Mouse (Mus musculus) adrenal gland (tissue): Measurements from ENCODE around the gene Usp30.

Experiments used
- intact Hi-C: fragments of 180-260 bp; cut with DNase I; formaldehyde crosslinking; loops from one replicate; pipeline ENCODE4 v1.15.1; 2025

The Usp30 gene

DNA sequence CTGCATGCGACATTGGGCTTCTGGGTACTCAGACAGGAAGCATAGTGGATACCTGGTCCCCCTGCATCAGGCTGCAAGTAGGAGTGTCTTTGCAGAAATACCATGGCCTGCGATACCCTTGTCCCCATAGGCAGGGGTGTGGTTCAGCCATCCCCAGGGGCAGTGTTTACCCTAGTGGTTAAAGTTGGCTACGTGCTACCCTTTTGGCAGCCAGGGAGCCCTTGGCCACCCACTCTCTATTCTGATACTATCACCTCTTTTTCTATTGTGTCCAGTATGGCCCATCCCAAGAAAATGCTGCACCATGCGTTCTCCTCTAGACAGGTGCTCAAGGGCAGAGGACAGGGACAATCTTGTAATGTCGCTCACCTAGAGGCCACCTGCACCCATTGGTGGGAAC lies 89.5 kb downstream of the Usp30 start:
- intact Hi-C loops: no loop called here

DNA sequence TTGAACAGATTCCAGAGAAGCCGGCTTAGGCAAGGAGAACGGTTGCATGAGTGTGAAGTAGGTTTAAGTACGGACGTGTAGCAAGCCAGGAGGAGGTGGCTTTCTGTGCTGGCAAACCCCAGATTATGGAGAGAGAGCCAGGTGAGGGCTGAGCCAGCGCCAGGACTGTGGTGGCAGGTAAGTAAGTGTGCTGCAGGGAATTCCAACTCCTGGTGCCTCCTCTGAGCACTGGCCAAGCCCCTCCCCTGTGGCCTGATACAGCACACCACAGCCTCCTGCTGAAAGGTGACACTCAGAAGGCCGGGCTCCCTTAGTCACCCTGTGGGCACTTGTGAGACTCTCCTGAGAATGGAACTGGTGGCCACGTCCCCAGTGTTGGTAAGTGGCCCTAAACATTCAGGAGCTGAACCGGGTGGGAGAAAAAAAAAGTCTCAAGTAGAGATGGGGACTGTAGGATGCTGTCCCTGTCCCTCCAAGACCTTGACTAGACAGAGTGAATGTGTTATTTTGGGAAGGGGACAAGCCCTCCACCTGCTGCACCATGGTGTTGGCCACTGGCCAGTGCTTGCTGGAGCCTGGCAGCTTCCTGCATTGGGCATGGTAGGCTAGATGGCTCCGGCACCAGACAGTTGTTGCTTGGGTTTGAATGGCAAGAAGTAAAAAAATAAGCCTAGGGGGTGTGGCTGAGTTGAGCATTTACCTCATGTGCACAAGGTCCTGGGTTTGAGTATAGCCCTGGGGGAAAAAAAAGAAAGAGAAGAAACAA lies 90.1 kb downstream of the Usp30 start:
- intact Hi-C loops: no loop called here

DNA sequence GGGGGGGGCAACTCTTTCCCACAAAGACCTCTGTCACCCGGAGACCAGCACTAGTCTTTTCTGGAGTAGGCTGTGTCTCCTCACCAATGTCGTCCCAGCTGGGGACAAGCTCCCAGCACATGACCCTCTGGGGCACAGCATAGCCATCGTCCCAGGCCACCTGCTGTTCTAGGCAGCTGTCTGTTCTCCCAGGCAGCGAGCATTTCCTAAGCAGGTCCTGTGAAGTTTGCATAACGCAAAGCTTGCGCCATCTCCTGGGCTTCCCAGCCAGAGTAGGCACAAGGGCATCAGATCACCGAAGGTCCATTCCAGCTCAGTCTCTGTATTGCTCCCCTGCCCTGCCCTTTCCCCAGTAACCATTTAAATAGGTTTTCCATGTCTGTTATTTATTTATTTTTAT lies 92.0 kb downstream of the Usp30 start:
- intact Hi-C loops: no loop called here

DNA sequence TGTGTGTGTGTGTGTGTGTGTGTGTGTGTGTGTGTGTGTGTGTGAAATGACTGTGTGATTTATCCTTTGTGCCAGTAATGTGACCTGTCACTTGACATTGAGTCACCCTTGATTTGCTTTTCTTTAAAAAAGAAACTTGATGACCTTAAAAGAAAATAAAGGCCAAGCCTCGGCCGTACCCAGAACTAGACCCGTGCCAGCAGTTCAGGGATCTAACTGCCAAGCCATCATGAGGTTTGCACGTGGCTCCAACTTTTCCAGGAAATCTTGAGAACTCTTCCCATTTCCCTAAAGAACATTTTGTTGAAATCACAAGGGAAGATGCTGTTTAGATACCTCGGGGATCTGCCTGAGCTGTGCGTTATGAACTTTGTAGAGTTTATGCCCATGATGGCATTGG lies 96.2 kb downstream of the Usp30 start:
- intact Hi-C loops: no loop called here

DNA sequence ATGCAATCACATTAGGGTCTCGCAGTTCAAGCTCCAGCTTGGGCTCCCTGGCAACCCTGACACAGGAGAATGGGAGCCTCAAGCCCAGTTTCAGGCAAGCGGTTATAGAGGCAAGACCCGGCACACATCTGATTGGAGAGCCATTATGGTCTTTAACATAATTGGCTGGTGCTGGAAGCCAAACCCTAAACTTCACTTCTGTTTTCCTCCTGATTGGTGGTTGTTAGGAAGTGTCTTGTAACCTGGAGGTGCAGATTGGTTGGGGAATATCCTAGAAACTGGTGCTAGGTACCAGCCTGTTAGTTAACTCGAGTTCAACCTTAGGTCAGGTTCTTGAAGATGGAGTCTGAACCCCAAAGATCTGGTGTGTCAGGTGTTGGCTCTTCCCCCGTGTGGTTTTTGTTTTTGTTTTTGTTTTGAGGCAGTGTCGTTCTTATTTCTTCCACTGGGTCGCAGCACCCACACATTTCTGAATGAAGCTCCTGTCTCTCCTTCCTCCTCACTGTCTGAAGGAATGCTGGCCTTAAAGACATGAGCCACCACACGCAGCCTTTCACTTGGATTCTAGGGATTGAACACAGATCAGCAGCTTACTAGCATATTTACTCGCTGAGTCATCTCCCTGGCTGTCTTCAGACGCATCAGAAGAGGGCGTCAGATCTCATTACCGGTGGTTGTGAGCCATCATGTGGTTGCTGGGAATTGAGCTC lies 97.0 kb downstream of the Usp30 start:
- intact Hi-C loops: no loop called here

DNA sequence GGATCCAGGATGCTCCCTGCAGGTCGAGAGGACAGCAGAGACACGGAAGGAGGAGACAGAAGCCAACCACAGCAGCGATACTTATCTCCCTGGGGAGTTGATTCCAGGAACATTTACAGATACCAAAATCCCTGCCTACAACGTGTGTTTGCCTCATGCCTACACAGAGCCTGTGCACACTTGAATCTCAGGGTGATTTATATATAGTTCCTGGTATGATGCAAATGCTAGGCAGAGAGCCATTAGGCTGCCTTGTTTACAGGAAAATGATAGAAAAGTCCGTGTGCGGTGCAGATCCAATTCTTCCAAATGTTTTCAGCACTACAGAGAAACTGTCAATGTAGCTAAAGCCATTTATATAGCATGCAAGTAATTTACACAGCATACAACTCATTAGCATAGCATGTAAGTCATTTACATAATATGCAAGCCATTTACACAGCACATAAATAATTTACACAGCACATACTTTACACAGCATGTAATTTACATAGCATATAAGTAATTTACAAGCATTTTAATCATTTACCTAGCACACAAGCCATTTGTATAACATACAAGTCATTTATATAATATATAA lies 97.9 kb downstream of the Usp30 start:
- intact Hi-C loops: no loop called here

DNA sequence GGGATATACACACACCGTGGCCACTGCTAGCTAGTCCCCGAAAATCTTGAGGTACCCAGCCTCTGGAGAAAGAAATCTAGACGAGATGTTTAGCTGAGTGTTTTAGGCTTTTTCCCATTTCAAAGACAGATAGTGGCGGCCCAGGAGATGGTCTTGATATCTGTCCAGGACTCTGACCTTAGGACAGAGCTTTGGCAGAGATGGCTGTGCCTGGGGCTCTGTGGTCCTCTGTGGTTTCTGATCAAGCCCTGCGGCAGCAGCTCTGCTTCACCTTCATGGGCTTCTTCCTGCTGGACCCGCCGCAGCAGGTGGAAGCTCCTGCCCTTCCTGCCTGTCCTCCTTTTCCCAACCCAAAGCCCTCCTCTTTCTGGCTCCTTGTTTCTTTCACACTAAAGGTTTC lies 105.1 kb downstream of the Usp30 start:
- intact Hi-C loops: no loop called here

DNA sequence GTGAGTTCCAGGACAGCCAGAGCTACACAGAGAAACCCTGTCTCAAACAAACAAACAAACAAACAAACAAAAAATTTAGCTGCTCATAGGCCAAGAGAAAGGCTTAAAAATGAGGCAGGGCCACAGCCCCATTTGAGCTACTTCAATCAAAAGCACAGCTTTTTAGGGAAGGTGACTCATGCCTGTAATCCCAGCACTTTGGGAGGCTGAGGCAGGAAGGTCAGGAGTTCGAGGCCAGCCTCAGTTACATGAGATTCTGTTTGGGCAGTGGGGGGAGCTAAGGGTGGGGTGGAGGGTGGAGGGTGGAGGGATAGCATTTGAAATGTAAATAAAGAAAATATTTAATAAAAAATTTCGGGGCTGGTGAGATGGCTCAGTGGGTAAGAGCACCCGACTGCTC lies 107.7 kb downstream of the Usp30 start:
- intact Hi-C loops: no loop called here

DNA sequence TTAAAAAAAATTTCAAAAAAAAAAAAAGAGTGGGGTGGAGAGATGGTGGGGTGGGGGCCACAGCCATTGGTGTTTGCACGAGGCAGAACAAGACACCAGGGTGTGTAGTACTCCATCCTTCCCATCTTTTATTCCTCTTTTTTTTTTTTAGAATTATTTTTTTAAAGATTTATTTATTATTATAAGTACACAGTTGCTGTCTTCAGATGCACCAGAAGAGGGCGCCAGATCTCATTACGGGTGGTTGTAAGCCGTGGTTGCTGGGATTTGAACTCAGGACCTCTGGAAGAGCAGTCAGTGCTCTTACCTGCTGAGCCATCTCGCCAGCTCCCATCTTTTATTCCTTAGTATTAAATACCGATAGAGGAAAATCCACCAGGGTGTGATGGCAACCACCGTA lies 108.2 kb downstream of the Usp30 start:
- intact Hi-C loops: no loop called here

DNA sequence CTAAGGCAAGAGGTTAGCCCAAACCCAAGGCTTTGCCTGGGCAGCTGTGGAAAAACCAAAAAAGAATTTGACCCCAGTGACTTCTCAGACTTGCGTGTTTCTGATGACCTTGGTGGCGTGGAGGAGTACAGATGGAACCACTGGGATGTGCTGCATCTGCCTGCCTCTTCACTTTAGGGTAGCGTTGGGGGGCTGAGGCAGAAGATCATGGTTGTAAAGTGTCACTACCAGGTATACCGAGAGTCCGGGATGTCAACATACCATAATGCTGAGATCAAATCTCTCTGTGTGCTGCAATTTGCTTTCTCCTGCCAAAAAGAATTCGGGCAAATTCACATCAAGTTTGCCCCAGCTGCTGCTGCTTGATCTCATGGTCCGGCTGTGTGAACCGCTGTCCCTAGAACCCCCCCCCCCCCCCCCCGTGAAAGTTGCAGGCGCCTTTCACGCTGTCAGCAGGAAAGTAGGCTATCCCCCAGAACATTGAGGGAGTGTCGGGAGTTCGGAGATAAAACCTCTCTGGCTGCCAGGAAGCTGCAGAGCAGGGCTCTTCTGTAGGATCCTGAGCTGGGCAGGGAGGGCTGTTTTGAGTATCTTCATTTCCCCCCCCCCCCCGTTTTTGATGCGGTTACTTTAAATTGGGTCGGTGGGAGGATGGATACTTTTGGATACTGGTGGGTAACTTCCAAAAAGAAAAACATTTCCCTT lies 108.8 kb downstream of the Usp30 start:
- intact Hi-C loops: no loop called here
